Mouse (Mus musculus): ENCODE results near the gene Emg1.

DNA sequence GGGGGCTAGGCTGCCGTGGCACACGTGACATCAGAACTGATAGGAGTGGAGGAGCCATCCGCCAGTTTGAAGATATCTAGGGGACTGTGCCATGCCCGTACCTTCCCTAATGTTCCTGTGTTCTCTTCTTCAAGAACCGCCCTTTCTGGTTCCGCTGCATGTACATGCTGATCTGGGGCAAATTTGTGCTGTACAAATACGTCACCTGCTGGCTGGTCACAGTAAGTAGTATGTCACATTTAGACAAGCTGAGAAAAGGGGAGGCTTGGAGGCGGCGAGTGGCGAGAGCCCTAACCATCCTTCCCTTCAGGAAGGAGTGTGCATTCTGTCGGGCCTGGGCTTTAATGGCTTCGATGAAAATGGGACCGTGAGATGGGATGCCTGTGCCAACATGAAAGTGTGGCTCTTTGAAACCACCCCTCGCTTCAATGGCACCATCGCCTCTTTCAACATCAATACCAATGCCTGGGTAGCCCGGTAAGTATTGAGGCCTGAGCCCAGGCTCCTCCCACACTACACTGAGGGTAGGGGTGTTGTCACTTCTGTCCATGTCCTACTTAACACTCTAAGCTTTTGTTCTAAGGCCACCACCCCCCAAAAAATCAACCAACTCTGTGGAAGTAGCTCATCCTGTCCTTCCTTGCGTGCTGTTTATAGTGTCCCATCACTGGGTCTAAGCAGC lies 9.7 kb downstream of the Emg1 start:
- no peak for TF ChIP-seq TAL1 (IDR thresholded peaks at IDR 0.05; ENCODE audit: low read length)
- no peak for TF ChIP-seq GATA1 (IDR thresholded peaks at IDR 0.05; ENCODE audit: low read length)
